Mouse (Mus musculus): Measurements from ENCODE around the gene Wnt7b.

Wnt7b gene

GRCm38 (mm10) chr15:85569167-85569797, 13.0 kb downstream of the Wnt7b start:
- DNase-seq, result no peak

GRCm38 (mm10) chr15:85568402-85568801, 13.9 kb downstream of the Wnt7b start:
- no peak for DNase-seq

GRCm38 (mm10) chr15:85564966-85565365, 17.3 kb downstream of the Wnt7b start:
- no peak for DNase-seq

GRCm38 (mm10) chr15:85564034-85564769, 18.1 kb downstream of the Wnt7b start:
- no peak for DNase-seq

GRCm38 (mm10) chr15:85561953-85562352, 20.3 kb downstream of the Wnt7b start:
- no peak for DNase-seq

GRCm38 (mm10) chr15:85560830-85561229, 21.4 kb downstream of the Wnt7b start:
- no peak for DNase-seq

GRCm38 (mm10) chr15:85558840-85559540, 23.3 kb downstream of the Wnt7b start:
- no peak for DNase-seq

GRCm38 (mm10) chr15:85555799-85556198, 26.5 kb downstream of the Wnt7b start:
- no peak for DNase-seq

- DNase-seq, result no peak
Observed at GRCm38 (mm10) chr15:85553421-85553820, 28.9 kb downstream of the Wnt7b start.

GRCm38 (mm10) chr15:85546500-85546899, 35.8 kb downstream of the Wnt7b start:
- DNase-seq, result no peak

GRCm38 (mm10) chr15:85545369-85545768, 36.9 kb downstream of the Wnt7b start:
- no peak for DNase-seq

- DNase-seq, result no peak
Observed at GRCm38 (mm10) chr15:85538170-85538569, 44.1 kb downstream of the Wnt7b start.

- DNase-seq, result no peak
Observed at GRCm38 (mm10) chr15:85537151-85537550, 45.1 kb downstream of the Wnt7b start.

GRCm38 (mm10) chr15:85534646-85535045, 47.6 kb downstream of the Wnt7b start:
- DNase-seq, result no peak

- DNase-seq, result no peak
Observed at GRCm38 (mm10) chr15:85534215-85534614, 48.1 kb downstream of the Wnt7b start.

- no peak for DNase-seq
Observed at GRCm38 (mm10) chr15:85532063-85532462, 50.2 kb downstream of the Wnt7b start.

GRCm38 (mm10) chr15:85529911-85530310, 52.4 kb downstream of the Wnt7b start:
- no peak for DNase-seq

GRCm38 (mm10) chr15:85524404-85524950, 57.8 kb downstream of the Wnt7b start:
- DNase-seq, result no peak

- peak; percentile 6 for DNase-seq
Observed at GRCm38 (mm10) chr15:85523173-85523991, 58.9 kb downstream of the Wnt7b start.

GRCm38 (mm10) chr15:85519438-85519837, 62.8 kb downstream of the Wnt7b start:
- no peak for DNase-seq

GRCm38 (mm10) chr15:85507370-85508014, 74.8 kb downstream of the Wnt7b start:
- no peak for DNase-seq

GRCm38 (mm10) chr15:85506680-85507079, 75.6 kb downstream of the Wnt7b start:
- no peak for DNase-seq

Measured in thymus, postnatal 25 days (tissue).